Mouse (Mus musculus) testis, adult 2 months (tissue): ENCODE measurements at regions not wholly inside any gene's neighbourhood (a gene's known extent, or its start where the extent isn't known, plus 50 kb on each side); places are given as distances from the start of the nearest gene placed in this dataset.

ENCODE experiments used
- CTCF ChIP-seq: fragments of 200-500 bp; IDR thresholded peaks from 2 replicates; pipeline ENCODE4 v1.5.1; 2012; ENCODE audit warnings: low read depth, mild to moderate bottlenecking, inconsistent platforms, low read length, moderate library complexity; ENCODE audit not compliant: control insufficient read depth, insufficient read depth, insufficient replicate concordance
- POLR2A ChIP-seq: fragments of 200-500 bp; IDR thresholded peaks from 2 replicates; pipeline ENCODE4 v1.6.1; 2012; ENCODE audit warnings: low read depth, mild to moderate bottlenecking, inconsistent platforms, low read length, moderate library complexity; ENCODE audit not compliant: control insufficient read depth

- TF ChIP-seq CTCF (no peak), POLR2A (no peak)
Measured at GRCm38 (mm10) chr6:6280812-6281568, 64.0 kb upstream of the Slc25a13 start.
